Mouse (Mus musculus) kidney, adult 2 months (tissue): ENCODE measurements around the gene Col4a1. TPM values are rescaled to one million over a fixed set of nuclear protein-coding genes. Genes with fewer than 3 reads are reported as not detected.
A peak's percentile ranks its signal among the peaks of the same experiment; 100 is the strongest.

Source experiments
- DNase-seq: peaks from one replicate; pipeline ENCODE4 v3.0.0; 2021
- H3K27ac ChIP-seq: fragments of 200-500 bp; 2 replicates; pipeline ENCODE4 v1.5.1; 2012; ENCODE audit warnings: low read depth, low read length, control low read depth, inconsistent platforms; ENCODE audit not compliant: insufficient read depth
- H3K27me3 ChIP-seq: fragments of 200-500 bp; replicated peaks from 2 replicates; pipeline ENCODE4 v1.6.1; 2012; ENCODE audit warnings: mild to moderate bottlenecking, moderate library complexity, low read length, inconsistent platforms; ENCODE audit not compliant: control insufficient read depth, insufficient read depth
- H3K36me3 ChIP-seq: fragments of 200-500 bp; 2 replicates; pipeline ENCODE4 v1.6.1; 2012; ENCODE audit warnings: mild to moderate bottlenecking, moderate library complexity, low read length, inconsistent platforms; ENCODE audit not compliant: control insufficient read depth, insufficient read depth
- H3K4me1 ChIP-seq: fragments of 200-500 bp; 2 replicates; pipeline ENCODE4 v1.6.1; 2011; ENCODE audit warnings: low read length; ENCODE audit not compliant: control insufficient read depth, insufficient read depth
- H3K4me3 ChIP-seq: fragments of 200-500 bp; 2 replicates; pipeline ENCODE4 v1.5.1; 2011; ENCODE audit warnings: mild to moderate bottlenecking, low read depth, low read length, control low read depth; ENCODE audit not compliant: insufficient read depth
- CTCF ChIP-seq: fragments of 200-500 bp; conservative IDR thresholded peaks from 2 replicates; pipeline ENCODE4 v1.5.1; 2011; ENCODE audit warnings: low read depth, mild to moderate bottlenecking, control low read depth, low read length, moderate library complexity, mixed read lengths; ENCODE audit not compliant: insufficient read depth, insufficient read length
- POLR2A ChIP-seq: fragments of 200-500 bp; IDR thresholded peaks from one replicate; pipeline ENCODE4 v1.6.1; 2011; ENCODE audit warnings: low read depth, low read length, control low read depth
- WGBS: fragments of 180-500 bp; shearing (Covaris S2); methylation state at CpG from one replicate; pipeline ENCODE4 v1.1.7; 2018; 5-methylcytosine and 5-hydroxymethylcytosine counted together
- polyA plus RNA-seq: library from polyadenylated mRNA; depleted of rRNA; stranded (reverse); fragments of >200 nt; gene quantifications from 2 replicates; pipeline ENCODE4 v1.2.3, GENCODE M21; 2012

Col4a1 gene
- polyA plus RNA-seq, 1 experiment, result 216 TPM

- H3K4me3 ChIP-seq, result no peak overlapping the region
- H3K36me3 ChIP-seq, result no peaks in the 10 kb centered on the region
- DNase-seq, result peak; percentile 58
- TF ChIP-seq POLR2A, result no peak
- TF ChIP-seq CTCF, result no peak
- peak overlapping the region; percentile 1; the same call in 1 of the 2 replicates for H3K27ac ChIP-seq
- peaks cover 41% of the 10 kb centered on the region for H3K4me1 ChIP-seq
- WGBS, result 41% methylated on average over 10 of the region's 10 CpGs
- H3K27me3 ChIP-seq, result no peaks in the 10 kb centered on the region
Observed at GRCm38 (mm10) chr8:11254914-11255530, 57.6 kb downstream of the Col4a1 start.

- Histone ChIP-seq H3K4me1 (peaks cover 37% of the 10 kb centered on the region), H3K27ac (peak overlapping the region; percentile 1; the same call in 1 of the 2 replicates), H3K36me3 (no peaks in the 10 kb centered on the region), H3K4me3 (no peak overlapping the region), H3K27me3 (no peaks in the 10 kb centered on the region)
- TF ChIP-seq CTCF (no peak), POLR2A (no peak)
- peak; percentile 71 for DNase-seq
- whole genome bisulfite sequencing, result 20% methylated on average over 2 of the region's 2 CpGs
Observed at GRCm38 (mm10) chr8:11254510-11254909, 58.1 kb downstream of the Col4a1 start.

- WGBS, result 88% methylated on average over 1 of the region's 1 CpGs
- Histone ChIP-seq H3K27ac (no peak overlapping the region), H3K27me3 (no peaks in the 10 kb centered on the region), H3K4me1 (peaks cover 35% of the 10 kb centered on the region), H3K4me3 (no peak overlapping the region), H3K36me3 (no peaks in the 10 kb centered on the region)
- peak; percentile 90 for DNase-seq
- TF ChIP-seq POLR2A (no peak), CTCF (peak; percentile 97)
Observed at GRCm38 (mm10) chr8:11253556-11253955, 59.1 kb downstream of the Col4a1 start.

- DNase-seq, result no peak
- no peaks in the 10 kb centered on the region for H3K27me3 ChIP-seq
- H3K4me3 ChIP-seq, result no peak overlapping the region
- H3K27ac ChIP-seq, result no peak overlapping the region
- H3K4me1 ChIP-seq, result peaks cover 35% of the 10 kb centered on the region
- 61% methylated on average over 10 of the region's 10 CpGs for WGBS
- TF ChIP-seq POLR2A, result no peak
- TF ChIP-seq CTCF, result no peak
- no peaks in the 10 kb centered on the region for H3K36me3 ChIP-seq
Observed at GRCm38 (mm10) chr8:11253041-11253440, 59.6 kb downstream of the Col4a1 start.

DNA sequence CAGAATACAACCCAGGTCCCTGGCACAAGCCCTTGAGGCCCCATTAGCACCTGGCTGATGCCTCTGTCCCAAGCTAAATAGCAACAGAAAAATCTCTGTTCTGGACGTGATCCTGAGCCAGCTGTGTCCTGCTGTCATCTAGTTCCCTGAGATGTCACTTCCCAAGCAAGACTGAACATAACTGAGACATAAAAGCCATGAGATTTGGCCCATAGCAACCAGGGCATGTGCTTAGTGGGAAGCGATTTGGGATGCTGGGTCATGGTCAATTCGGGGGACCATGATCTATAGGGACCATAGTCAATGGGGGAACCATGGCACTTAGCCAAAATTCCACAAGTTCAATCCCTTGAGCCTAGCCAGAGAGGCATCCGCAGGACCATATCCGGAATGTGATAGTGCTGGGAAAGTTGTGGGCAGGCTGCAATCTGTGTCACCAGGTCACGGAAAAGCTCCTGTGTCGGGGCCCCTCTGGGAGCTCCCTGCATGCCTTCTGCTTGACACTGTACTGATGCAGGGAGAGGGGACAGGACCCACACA lies 60.3 kb downstream of the Col4a1 start:
- DNase-seq, result peak; percentile 76
- peaks cover 31% of the 10 kb centered on the region for H3K4me1 ChIP-seq

DNA sequence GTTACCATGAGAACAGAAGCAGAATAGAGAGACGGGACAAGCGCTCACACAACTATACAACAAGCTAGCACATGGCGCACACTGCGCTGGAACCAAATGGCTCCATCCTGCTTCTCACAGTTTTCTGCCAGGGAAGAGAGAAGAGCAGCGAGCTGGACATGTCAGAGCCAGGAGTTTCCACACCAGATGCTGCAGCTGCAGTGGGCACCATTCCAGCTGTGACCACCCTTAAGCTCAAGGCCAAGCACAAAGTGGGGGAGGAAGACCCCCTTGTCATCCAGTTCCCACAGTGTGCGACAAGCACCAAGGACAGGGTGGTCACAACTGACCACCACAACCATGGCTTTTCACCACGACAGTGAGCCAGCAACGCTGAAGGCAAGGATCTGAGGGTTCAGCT lies 62.5 kb downstream of the Col4a1 start:
- TF ChIP-seq CTCF, result no peak
- TF ChIP-seq POLR2A, result no peak
- 68% methylated on average over 8 of the region's 8 CpGs for WGBS
- no peak for DNase-seq
- H3K4me3 ChIP-seq, result no peak overlapping the region
- no peaks in the 10 kb centered on the region; the same call in 1 of the 2 replicates for H3K36me3 ChIP-seq
- no peaks in the 10 kb centered on the region for H3K27me3 ChIP-seq
- no peak overlapping the region for H3K27ac ChIP-seq
- H3K4me1 ChIP-seq, result peaks cover 24% of the 10 kb centered on the region

More for the DNA sequence above, 60.3 kb downstream of the Col4a1 start:
- Histone ChIP-seq H3K27me3 (no peaks in the 10 kb centered on the region), H3K27ac (peak overlapping the region; percentile 9; the same call in 1 of the 2 replicates), H3K4me3 (no peak overlapping the region), H3K36me3 (no peaks in the 10 kb centered on the region)
- 45% methylated on average over 7 of the region's 7 CpGs for WGBS
- no peak for TF ChIP-seq POLR2A
- no peak for TF ChIP-seq CTCF

GRCm38 (mm10) chr8:11249541-11250058 lies 63.0 kb downstream of the Col4a1 start:
- Histone ChIP-seq H3K4me3 (no peak overlapping the region), H3K27me3 (no peaks in the 10 kb centered on the region), H3K4me1 (peaks cover 18% of the 10 kb centered on the region), H3K27ac (no peak overlapping the region), H3K36me3 (no peaks in the 10 kb centered on the region; the same call in 1 of the 2 replicates)
- peak; percentile 77 for DNase-seq
- TF ChIP-seq POLR2A (no peak), CTCF (no peak)
- 34% methylated on average over 7 of the region's 7 CpGs for WGBS
